Mouse (Mus musculus) small intestine, adult 2 months (tissue): ENCODE measurements around the gene Psmd1. TPM values are rescaled to one million over a fixed set of nuclear protein-coding genes. Genes with fewer than 3 reads are reported as not detected.

ENCODE experiments used
- H3K27ac ChIP-seq: fragments of 200-500 bp; 2 replicates; pipeline ENCODE4 v1.5.1; 2012; ENCODE audit warnings: low read depth, low read length, control low read depth, inconsistent platforms; ENCODE audit not compliant: insufficient read depth
- H3K27me3 ChIP-seq: fragments of 200-500 bp; 2 replicates; pipeline ENCODE4 v1.6.1; 2012; ENCODE audit warnings: mild to moderate bottlenecking, moderate library complexity, low read length, inconsistent platforms; ENCODE audit not compliant: control insufficient read depth, insufficient read depth
- H3K36me3 ChIP-seq: fragments of 200-500 bp; 2 replicates; pipeline ENCODE4 v1.6.1; 2012; ENCODE audit warnings: mild to moderate bottlenecking, low read length, control low read depth, inconsistent platforms; ENCODE audit not compliant: control insufficient read depth, insufficient read depth
- H3K4me1 ChIP-seq: fragments of 200-500 bp; 2 replicates; pipeline ENCODE4 v1.6.1; 2012; ENCODE audit warnings: low read length, inconsistent platforms, mixed read lengths; ENCODE audit not compliant: control insufficient read depth, insufficient read depth, insufficient read length
- H3K4me3 ChIP-seq: fragments of 200-500 bp; 2 replicates; pipeline ENCODE4 v1.5.1; 2012; ENCODE audit warnings: low read depth, mild to moderate bottlenecking, control low read depth, inconsistent platforms, low read length, moderate library complexity
- CTCF ChIP-seq: fragments of 200-500 bp; IDR thresholded peaks from 2 replicates; pipeline ENCODE4 v1.5.1; 2012; ENCODE audit warnings: low read depth, mild to moderate bottlenecking, control low read depth, inconsistent platforms, low read length, moderate library complexity, mixed read lengths; ENCODE audit not compliant: insufficient replicate concordance, insufficient read length; ENCODE audit errors: extremely low read depth
- POLR2A ChIP-seq: fragments of 200-500 bp; IDR thresholded peaks from 2 replicates; pipeline ENCODE4 v1.6.1; 2012; ENCODE audit warnings: low read depth, mild to moderate bottlenecking, control low read depth, inconsistent platforms, low read length, moderate library complexity
- WGBS: fragments of 180-500 bp; shearing (Covaris S2); methylation state at CpG from one replicate; pipeline ENCODE4 v1.1.7; 2018; 5-methylcytosine and 5-hydroxymethylcytosine counted together
- polyA plus RNA-seq: library from polyadenylated mRNA; depleted of rRNA; stranded (reverse); fragments of >200 nt; gene quantifications from 2 replicates; pipeline ENCODE4 v1.2.3, GENCODE M21; 2012; rRNA removed

Gene Psmd1
- polyA plus RNA-seq, 1 experiment, result 33.6 TPM

DNA sequence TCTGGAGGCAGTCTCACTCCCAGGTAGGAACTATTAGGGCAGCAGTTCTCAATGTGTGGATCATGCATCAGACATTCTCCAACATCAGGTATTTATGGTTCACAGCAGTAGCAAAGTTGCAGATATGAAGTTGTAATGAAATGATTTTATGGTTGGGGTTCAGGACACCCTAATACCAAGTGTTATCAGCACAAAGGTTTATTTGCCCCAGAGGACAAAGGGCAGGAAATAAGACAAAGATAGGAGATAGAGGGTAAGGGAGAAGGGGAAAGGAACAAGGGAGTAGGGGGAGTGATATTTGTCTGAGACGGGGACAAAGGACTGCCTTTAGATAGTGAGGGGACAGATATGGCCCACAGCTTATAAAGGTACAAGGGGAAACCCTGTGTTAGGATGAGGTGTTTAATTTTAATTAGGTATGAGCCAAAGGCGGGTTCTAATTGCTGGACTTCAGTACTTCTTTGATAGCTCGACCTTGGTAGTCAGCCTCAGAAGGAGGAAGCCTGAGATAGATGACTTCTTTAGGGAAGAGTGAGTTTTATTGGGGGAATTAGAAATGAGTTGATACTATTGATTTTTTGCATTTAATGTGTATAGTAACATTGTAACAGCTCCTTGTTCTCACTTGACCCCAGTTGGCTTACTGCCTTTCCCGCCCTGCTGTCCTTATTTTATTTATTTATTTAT lies 119.5 kb downstream of the Psmd1 start:
- no peaks in the 10 kb centered on the region for H3K36me3 ChIP-seq
- peak overlapping the region; percentile 47; the same call in 1 of the 2 replicates for H3K27ac ChIP-seq
- no peaks in the 10 kb centered on the region for H3K27me3 ChIP-seq
- 24% methylated on average over 4 of the region's 4 CpGs for WGBS
- no peak overlapping the region for H3K4me3 ChIP-seq
- no peak for TF ChIP-seq POLR2A
- no peak for TF ChIP-seq CTCF
- H3K4me1 ChIP-seq, result peaks cover 27% of the 10 kb centered on the region

DNA sequence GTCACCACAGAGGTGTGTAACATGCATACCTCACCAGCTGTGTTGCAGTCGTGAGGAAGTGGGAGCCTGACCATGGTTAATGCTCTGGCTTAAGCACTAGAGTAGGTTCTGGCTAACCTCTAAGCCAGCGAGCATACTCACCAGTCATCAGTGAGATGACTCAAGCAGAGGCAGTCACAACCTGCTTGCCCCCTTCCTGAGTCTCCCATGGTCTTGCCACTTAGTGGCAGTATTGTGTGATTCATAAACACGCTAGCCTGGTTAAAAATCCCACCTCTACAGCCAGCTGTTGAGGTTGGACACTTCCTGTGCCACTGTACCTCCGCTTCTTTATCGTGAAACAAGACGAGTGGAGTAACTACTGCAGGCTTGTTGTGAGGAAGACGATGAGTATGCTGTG lies 122.6 kb downstream of the Psmd1 start:
- H3K4me3 ChIP-seq, result no peak overlapping the region
- H3K4me1 ChIP-seq, result peaks cover 15% of the 10 kb centered on the region
- 85% methylated on average over 7 of the region's 7 CpGs for WGBS
- no peak overlapping the region for H3K27ac ChIP-seq
- TF ChIP-seq POLR2A (no peak), CTCF (no peak)
- no peaks in the 10 kb centered on the region for H3K27me3 ChIP-seq
- no peaks in the 10 kb centered on the region for H3K36me3 ChIP-seq

DNA sequence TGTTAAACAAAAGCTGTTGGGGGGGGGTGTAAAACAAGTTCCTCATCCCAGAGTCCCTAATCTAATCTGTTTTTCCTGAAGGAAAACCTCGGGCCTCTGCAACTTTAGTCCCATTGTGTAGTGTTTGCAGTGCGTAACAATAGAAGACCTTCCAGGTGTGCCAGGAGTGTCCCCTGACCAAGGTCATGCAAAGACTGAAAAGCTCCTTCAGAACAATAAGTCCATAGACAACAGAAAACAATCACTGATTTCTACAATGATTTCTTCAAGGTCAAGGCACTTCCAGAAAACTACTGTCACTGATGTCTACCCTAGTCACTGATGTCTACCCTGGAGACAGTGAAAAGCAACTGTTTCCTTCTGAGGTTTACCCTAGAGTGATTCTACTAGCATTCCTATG lies 123.7 kb downstream of the Psmd1 start:
- Histone ChIP-seq H3K4me3 (no peak overlapping the region), H3K4me1 (peaks cover 5% of the 10 kb centered on the region; the same call in 1 of the 2 replicates), H3K27ac (no peak overlapping the region), H3K36me3 (no peaks in the 10 kb centered on the region), H3K27me3 (no peaks in the 10 kb centered on the region)
- TF ChIP-seq POLR2A, result no peak
- TF ChIP-seq CTCF, result no peak
- WGBS, result 38% methylated on average over 2 of the region's 2 CpGs

DNA sequence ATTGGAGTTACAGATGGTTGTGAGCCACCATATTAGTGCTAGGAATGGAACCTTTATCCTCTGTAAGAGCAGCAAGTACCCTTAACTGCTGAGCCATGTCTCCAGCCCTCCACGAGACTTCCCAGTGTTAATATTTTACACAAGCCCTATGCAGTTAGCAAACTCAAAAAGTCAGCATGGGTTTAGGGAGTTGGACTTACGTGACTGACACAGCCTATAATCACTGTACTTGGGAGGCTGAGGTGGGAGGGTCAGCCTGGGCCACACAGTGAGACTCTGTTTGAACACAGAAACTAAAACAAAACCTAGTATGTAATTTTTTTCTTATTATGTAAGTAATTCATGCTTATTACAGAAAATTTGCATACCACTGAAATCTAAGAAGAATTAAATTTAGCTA lies 124.1 kb downstream of the Psmd1 start:
- Histone ChIP-seq H3K27me3 (no peaks in the 10 kb centered on the region), H3K27ac (no peak overlapping the region), H3K4me1 (peaks cover 1% of the 10 kb centered on the region; the same call in 1 of the 2 replicates), H3K36me3 (no peaks in the 10 kb centered on the region), H3K4me3 (no peak overlapping the region)
- 87% methylated on average over 2 of the region's 2 CpGs for WGBS
- TF ChIP-seq POLR2A (no peak), CTCF (no peak)

Other genes starting within 250 kb of the Psmd1 start
- gene Itm2c, start 170.1 kb upstream of the Psmd1 start, polyA plus RNA-seq, result 51.3 and 95.0 TPM in 2 replicates
- 0.14 TPM in 1 of 2 replicates, not detected in the other for gene 4933407L21Rik, start 135.9 kb upstream of the Psmd1 start, polyA plus RNA-seq
- 2.7 and 4.2 TPM in 2 replicates for gene Gpr55, start 103.4 kb upstream of the Psmd1 start, polyA plus RNA-seq
- not detected in 2 replicates for gene Spata3, start 47.6 kb upstream of the Psmd1 start, polyA plus RNA-seq
- 9.4 and 13.8 TPM in 2 replicates for gene 2810459M11Rik, start 18.5 kb upstream of the Psmd1 start, polyA plus RNA-seq
- gene Htr2b, start 47.6 kb downstream of the Psmd1 start, polyA plus RNA-seq, result 0.53 and 0.99 TPM in 2 replicates
- 0.30 TPM in 1 of 2 replicates, not detected in the other for gene Gm21972, start 69.2 kb downstream of the Psmd1 start, polyA plus RNA-seq
- 1.2 and 1.4 TPM in 2 replicates for gene Armc9, start 90.4 kb downstream of the Psmd1 start, polyA plus RNA-seq
- gene B3gnt7, start 238.4 kb downstream of the Psmd1 start, polyA plus RNA-seq, result 17.9 and 43.6 TPM in 2 replicates